Mouse (Mus musculus): ENCODE measurements at regions not wholly inside any gene's neighbourhood (a gene's known extent, or its start where the extent isn't known, plus 50 kb on each side); places are given as distances from the start of the nearest gene placed in this dataset.

- H3K27me3 ChIP-seq (replicated peaks; ENCODE audit: control insufficient read depth, insufficient read depth, low read length): no peaks in the 10 kb centered on the region
- no peak overlapping the region for H3K4me2 ChIP-seq (ENCODE audit: low read depth, low read length)
- H3K4me1 ChIP-seq (ENCODE audit: control insufficient read depth, insufficient read depth, low read length): no peaks in the 10 kb centered on the region
- no peak for ATAC-seq
- H3K36me3 ChIP-seq (ENCODE audit: control insufficient read depth, insufficient read depth, low read length): no peaks in the 10 kb centered on the region
- no peaks in the 10 kb centered on the region for H3K9me3 ChIP-seq (ENCODE audit: control insufficient read depth, low read length)
- no peak overlapping the region for H3K27ac ChIP-seq (ENCODE audit: low read length)
- no peak overlapping the region for H3K9ac ChIP-seq (ENCODE audit: low read depth, low read length)
- H3K4me3 ChIP-seq (ENCODE audit: low read length): no peak overlapping the region
These were observed 329.7 kb upstream of the Chrm2 start for GRCm38 (mm10) chr6:36058206-36058605.

GRCm38 (mm10) chr6:36060411-36060810 lies 327.5 kb upstream of the Chrm2 start:
- H3K4me2 ChIP-seq (ENCODE audit: low read depth, low read length): no peak overlapping the region
- no peaks in the 10 kb centered on the region for H3K27me3 ChIP-seq (replicated peaks; ENCODE audit: control insufficient read depth, insufficient read depth, low read length)
- H3K4me3 ChIP-seq (ENCODE audit: low read length): no peak overlapping the region
- no peaks in the 10 kb centered on the region for H3K4me1 ChIP-seq (ENCODE audit: control insufficient read depth, insufficient read depth, low read length)
- no peak overlapping the region for H3K9ac ChIP-seq (ENCODE audit: low read depth, low read length)
- no peak overlapping the region for H3K27ac ChIP-seq (ENCODE audit: low read length)
- no peak for ATAC-seq
- no peaks in the 10 kb centered on the region for H3K9me3 ChIP-seq (ENCODE audit: control insufficient read depth, low read length)
- no peaks in the 10 kb centered on the region for H3K36me3 ChIP-seq (ENCODE audit: control insufficient read depth, insufficient read depth, low read length)
- 52% methylated on average over 1 of the region's 1 CpGs for WGBS

GRCm38 (mm10) chr6:36064919-36065318 lies 323.0 kb upstream of the Chrm2 start:
- no peaks in the 10 kb centered on the region for H3K27me3 ChIP-seq (replicated peaks; ENCODE audit: control insufficient read depth, insufficient read depth, low read length)
- no peaks in the 10 kb centered on the region for H3K4me1 ChIP-seq (ENCODE audit: control insufficient read depth, insufficient read depth, low read length)
- no peaks in the 10 kb centered on the region for H3K36me3 ChIP-seq (ENCODE audit: control insufficient read depth, insufficient read depth, low read length)
- 94% methylated on average over 1 of the region's 1 CpGs for WGBS
- H3K4me2 ChIP-seq (ENCODE audit: low read depth, low read length): no peak overlapping the region
- no peak overlapping the region for H3K27ac ChIP-seq (ENCODE audit: low read length)
- ATAC-seq: no peak
- no peaks in the 10 kb centered on the region for H3K9me3 ChIP-seq (ENCODE audit: control insufficient read depth, low read length)
- H3K9ac ChIP-seq (ENCODE audit: low read depth, low read length): no peak overlapping the region
- no peak overlapping the region for H3K4me3 ChIP-seq (ENCODE audit: low read length)

GRCm38 (mm10) chr6:36068690-36069089 lies 319.2 kb upstream of the Chrm2 start:
- Histone ChIP-seq H3K4me2 (ENCODE audit: low read depth, low read length) (no peak overlapping the region), H3K4me3 (ENCODE audit: low read length) (no peak overlapping the region), H3K27ac (ENCODE audit: low read length) (no peak overlapping the region), H3K9ac (ENCODE audit: low read depth, low read length) (no peak overlapping the region), H3K4me1 (ENCODE audit: control insufficient read depth, insufficient read depth, low read length) (no peaks in the 10 kb centered on the region), H3K36me3 (ENCODE audit: control insufficient read depth, insufficient read depth, low read length) (no peaks in the 10 kb centered on the region), H3K27me3 (replicated peaks; ENCODE audit: control insufficient read depth, insufficient read depth, low read length) (no peaks in the 10 kb centered on the region), H3K9me3 (ENCODE audit: control insufficient read depth, low read length) (no peaks in the 10 kb centered on the region)
- 71% methylated on average over 2 of the region's 2 CpGs for WGBS
- ATAC-seq: no peak

- H3K27ac ChIP-seq (ENCODE audit: low read length): no peak overlapping the region
- H3K4me1 ChIP-seq (ENCODE audit: control insufficient read depth, insufficient read depth, low read length): no peaks in the 10 kb centered on the region
- WGBS: 78% methylated on average over 5 of the region's 5 CpGs
- no peak overlapping the region for H3K4me3 ChIP-seq (ENCODE audit: low read length)
- H3K9ac ChIP-seq (ENCODE audit: low read depth, low read length): no peak overlapping the region
- no peaks in the 10 kb centered on the region for H3K36me3 ChIP-seq (ENCODE audit: control insufficient read depth, insufficient read depth, low read length)
- no peaks in the 10 kb centered on the region for H3K9me3 ChIP-seq (ENCODE audit: control insufficient read depth, low read length)
- no peak overlapping the region for H3K4me2 ChIP-seq (ENCODE audit: low read depth, low read length)
- no peak for ATAC-seq
- no peaks in the 10 kb centered on the region for H3K27me3 ChIP-seq (replicated peaks; ENCODE audit: control insufficient read depth, insufficient read depth, low read length)
These were observed 308.3 kb upstream of the Chrm2 start for GRCm38 (mm10) chr6:36079559-36079958.

- Histone ChIP-seq H3K9ac (ENCODE audit: low read depth, low read length) (no peak overlapping the region), H3K27me3 (replicated peaks; ENCODE audit: control insufficient read depth, insufficient read depth, low read length) (no peaks in the 10 kb centered on the region), H3K27ac (ENCODE audit: low read length) (no peak overlapping the region), H3K4me3 (ENCODE audit: low read length) (no peak overlapping the region), H3K4me2 (ENCODE audit: low read depth, low read length) (no peak overlapping the region), H3K9me3 (ENCODE audit: control insufficient read depth, low read length) (no peaks in the 10 kb centered on the region), H3K36me3 (ENCODE audit: control insufficient read depth, insufficient read depth, low read length) (no peaks in the 10 kb centered on the region), H3K4me1 (ENCODE audit: control insufficient read depth, insufficient read depth, low read length) (no peaks in the 10 kb centered on the region)
- WGBS: 89% methylated on average over 2 of the region's 2 CpGs
- no peak for ATAC-seq
These were observed 294.3 kb upstream of the Chrm2 start for GRCm38 (mm10) chr6:36093584-36093983.

GRCm38 (mm10) chr6:36094075-36094474 lies 293.8 kb upstream of the Chrm2 start:
- H3K27ac ChIP-seq (ENCODE audit: low read length): no peak overlapping the region
- H3K4me3 ChIP-seq (ENCODE audit: low read length): no peak overlapping the region
- no peaks in the 10 kb centered on the region for H3K4me1 ChIP-seq (ENCODE audit: control insufficient read depth, insufficient read depth, low read length)
- 93% methylated on average over 1 of the region's 1 CpGs for WGBS
- H3K27me3 ChIP-seq (replicated peaks; ENCODE audit: control insufficient read depth, insufficient read depth, low read length): no peaks in the 10 kb centered on the region
- no peak for ATAC-seq
- H3K36me3 ChIP-seq (ENCODE audit: control insufficient read depth, insufficient read depth, low read length): no peaks in the 10 kb centered on the region
- H3K9ac ChIP-seq (ENCODE audit: low read depth, low read length): no peak overlapping the region
- H3K9me3 ChIP-seq (ENCODE audit: control insufficient read depth, low read length): no peaks in the 10 kb centered on the region
- no peak overlapping the region for H3K4me2 ChIP-seq (ENCODE audit: low read depth, low read length)

- Histone ChIP-seq H3K27ac (ENCODE audit: low read length) (no peak overlapping the region), H3K9me3 (ENCODE audit: control insufficient read depth, low read length) (no peaks in the 10 kb centered on the region), H3K4me2 (ENCODE audit: low read depth, low read length) (no peak overlapping the region), H3K4me1 (ENCODE audit: control insufficient read depth, insufficient read depth, low read length) (no peaks in the 10 kb centered on the region), H3K9ac (ENCODE audit: low read depth, low read length) (no peak overlapping the region), H3K27me3 (replicated peaks; ENCODE audit: control insufficient read depth, insufficient read depth, low read length) (no peaks in the 10 kb centered on the region), H3K4me3 (ENCODE audit: low read length) (no peak overlapping the region), H3K36me3 (ENCODE audit: control insufficient read depth, insufficient read depth, low read length) (no peaks in the 10 kb centered on the region)
- WGBS: 63% methylated on average over 2 of the region's 2 CpGs
- no peak for ATAC-seq
These were observed 290.5 kb upstream of the Chrm2 start for GRCm38 (mm10) chr6:36097391-36097790.

- ATAC-seq: no peak
- Histone ChIP-seq H3K27ac (ENCODE audit: low read length) (no peak overlapping the region), H3K9me3 (ENCODE audit: control insufficient read depth, low read length) (no peaks in the 10 kb centered on the region), H3K4me3 (ENCODE audit: low read length) (no peak overlapping the region), H3K4me1 (ENCODE audit: control insufficient read depth, insufficient read depth, low read length) (no peaks in the 10 kb centered on the region), H3K4me2 (ENCODE audit: low read depth, low read length) (no peak overlapping the region), H3K36me3 (ENCODE audit: control insufficient read depth, insufficient read depth, low read length) (no peaks in the 10 kb centered on the region), H3K27me3 (replicated peaks; ENCODE audit: control insufficient read depth, insufficient read depth, low read length) (no peaks in the 10 kb centered on the region), H3K9ac (ENCODE audit: low read depth, low read length) (no peak overlapping the region)
- 69% methylated on average over 4 of the region's 4 CpGs for WGBS
These were observed 289.7 kb upstream of the Chrm2 start for GRCm38 (mm10) chr6:36098179-36098578.

GRCm38 (mm10) chr6:36108830-36109229 lies 279.1 kb upstream of the Chrm2 start:
- no peak overlapping the region for H3K27ac ChIP-seq (ENCODE audit: low read length)
- no peaks in the 10 kb centered on the region for H3K36me3 ChIP-seq (ENCODE audit: control insufficient read depth, insufficient read depth, low read length)
- 29% methylated on average over 1 of the region's 1 CpGs for WGBS
- no peak overlapping the region for H3K4me2 ChIP-seq (ENCODE audit: low read depth, low read length)
- no peak overlapping the region for H3K9ac ChIP-seq (ENCODE audit: low read depth, low read length)
- ATAC-seq: no peak
- H3K4me1 ChIP-seq (ENCODE audit: control insufficient read depth, insufficient read depth, low read length): no peaks in the 10 kb centered on the region
- no peak overlapping the region for H3K4me3 ChIP-seq (ENCODE audit: low read length)
- no peaks in the 10 kb centered on the region for H3K9me3 ChIP-seq (ENCODE audit: control insufficient read depth, low read length)
- no peaks in the 10 kb centered on the region for H3K27me3 ChIP-seq (replicated peaks; ENCODE audit: control insufficient read depth, insufficient read depth, low read length)

All from intestine, embryonic 16.5 days (tissue).